8 mouse cellular contexts compared by ENCODE assay signal in the genomic region with DNA sequence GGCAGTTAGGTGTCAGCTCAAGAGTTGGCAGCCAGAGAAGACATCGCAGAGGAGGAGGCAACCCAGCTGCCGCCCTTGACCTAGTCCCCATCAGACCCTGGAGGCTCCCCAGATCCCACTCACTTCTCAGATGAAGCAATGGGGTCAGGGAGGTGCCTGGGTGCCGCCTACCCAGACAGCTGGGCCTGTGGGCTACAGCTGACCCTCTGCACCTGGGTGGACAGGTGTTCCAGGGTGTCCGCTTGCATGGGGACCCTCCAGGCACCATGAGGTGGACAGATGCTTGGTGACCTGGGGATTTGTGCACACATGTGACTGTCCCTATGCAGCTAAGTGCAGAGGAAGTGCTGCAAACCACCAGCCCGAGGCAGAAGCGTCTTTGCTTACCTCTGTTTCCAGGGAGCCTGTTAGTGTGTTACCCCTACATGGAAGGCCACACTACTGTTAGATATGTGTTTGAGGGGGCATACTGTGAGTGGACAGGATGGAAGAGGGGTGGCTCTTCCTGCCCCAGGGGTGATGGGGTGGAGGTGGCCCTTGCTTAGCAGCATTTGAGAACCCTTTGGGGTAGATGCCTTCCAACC. TPM values are rescaled to one million over a fixed set of nuclear protein-coding genes. Genes with fewer than 3 reads are reported as not detected.
DNase-seq lines count a peak whose midpoint lies in the region; ATAC-seq lines count a peak whose summit lies in the region.

No protein-coding gene starts in this region.

- H3K4me3 ChIP-seq in liver, embryonic 11.5 days (ENCODE audit: low read depth, low read length) = no peak overlapping the region
- no peak overlapping the region for H3K4me3 ChIP-seq in embryonic facial prominence, embryonic 14.5 days (ENCODE audit: low read depth, low read length)
- H3K4me3 ChIP-seq in liver, embryonic 15.5 days (replicated peaks) = no peak overlapping the region

- no peaks in the 10 kb centered on the region for H3K9me3 ChIP-seq in liver, embryonic 11.5 days (ENCODE audit: control insufficient read depth, low read length)
- H3K9me3 ChIP-seq in embryonic facial prominence, embryonic 14.5 days (ENCODE audit: control insufficient read depth, low read length) = no peaks in the 10 kb centered on the region
- no peaks in the 10 kb centered on the region for H3K9me3 ChIP-seq in liver, embryonic 15.5 days (replicated peaks)

- no peak overlapping the region; the same call in 1 of the 2 replicates for H3K4me2 ChIP-seq in liver, embryonic 11.5 days
- H3K4me2 ChIP-seq in embryonic facial prominence, embryonic 14.5 days (ENCODE audit: low read depth, low read length) = no peak overlapping the region
- peak overlapping the region; percentile 97; the same call in 1 of the 2 replicates for H3K4me2 ChIP-seq in liver, embryonic 15.5 days

- peak; percentile 14 for DNase-seq in adrenal gland, postnatal 14 days
- no peak for DNase-seq in adrenal gland, postnatal 36 days
- DNase-seq in liver, embryonic 11.5 days (ENCODE audit: low spot score) = no peak
- DNase-seq in liver = no peak
- DNase-seq in embryonic facial prominence, embryonic 14.5 days (ENCODE audit: low spot score) = no peak
- no peak for DNase-seq in left cerebral cortex, adult 8-10 months (ENCODE audit: low spot score in 2 of 2)
- no peak for DNase-seq in gastrocnemius, postnatal 36 days

- ATAC-seq in liver, embryonic 11.5 days (replicated peaks; ENCODE audit: low FRiP score) = no peak
- no peak for ATAC-seq in embryonic facial prominence, embryonic 14.5 days (ENCODE audit: low read depth)
- ATAC-seq in liver, embryonic 15.5 days (ENCODE audit: insufficient read depth) = no peak

- no peaks in the 10 kb centered on the region for H3K36me3 ChIP-seq in liver, embryonic 11.5 days (ENCODE audit: control insufficient read depth, insufficient read depth, low read length)
- no peaks in the 10 kb centered on the region for H3K36me3 ChIP-seq in embryonic facial prominence, embryonic 14.5 days (ENCODE audit: control insufficient read depth, insufficient read depth, low read length)
- no peaks in the 10 kb centered on the region for H3K36me3 ChIP-seq in liver, embryonic 15.5 days (replicated peaks)

- peak overlapping the region; percentile 27; the same call in 1 of the 2 replicates for H3K9ac ChIP-seq in liver, embryonic 11.5 days (ENCODE audit: low read depth, low read length)
- H3K9ac ChIP-seq in embryonic facial prominence, embryonic 14.5 days (ENCODE audit: low read depth, low read length) = no peak overlapping the region
- no peak overlapping the region for H3K9ac ChIP-seq in liver, embryonic 15.5 days

- intact Hi-C loops in gastrocnemius, postnatal 36 days (cut with DNase I) = no loop called here

- H3K27me3 ChIP-seq in liver, embryonic 11.5 days (replicated peaks; ENCODE audit: control insufficient read depth, insufficient read depth, low read length) = no peaks in the 10 kb centered on the region
- no peaks in the 10 kb centered on the region for H3K27me3 ChIP-seq in embryonic facial prominence, embryonic 14.5 days (replicated peaks; ENCODE audit: control insufficient read depth, insufficient read depth, low read length)
- peaks cover 8% of the 10 kb centered on the region; the same call in 1 of the 2 replicates for H3K27me3 ChIP-seq in liver, embryonic 15.5 days

- 71% methylated on average over 6 of the region's 6 CpGs for WGBS in liver, embryonic 11.5 days
- 57% methylated on average over 6 of the region's 6 CpGs for WGBS in embryonic facial prominence, embryonic 14.5 days
- WGBS in liver, embryonic 15.5 days (ENCODE audit: insufficient replicate concordance) = 60% methylated on average over 6 of the region's 6 CpGs

- H3K4me1 ChIP-seq in liver, embryonic 11.5 days (replicated peaks; ENCODE audit: control insufficient read depth, insufficient read depth, low read length) = peaks cover 82% of the 10 kb centered on the region
- H3K4me1 ChIP-seq in embryonic facial prominence, embryonic 14.5 days (ENCODE audit: control insufficient read depth, insufficient read depth, low read length) = peaks cover 62% of the 10 kb centered on the region
- peaks cover 92% of the 10 kb centered on the region for H3K4me1 ChIP-seq in liver, embryonic 15.5 days (replicated peaks)

- no peak overlapping the region for H3K27ac ChIP-seq in liver, embryonic 11.5 days (ENCODE audit: low read depth, low read length)
- peak overlapping the region; percentile 94 for H3K27ac ChIP-seq in embryonic facial prominence, embryonic 14.5 days (replicated peaks; ENCODE audit: low read depth, low read length)
- H3K27ac ChIP-seq in liver, embryonic 15.5 days (replicated peaks) = peak overlapping the region; percentile 94

RNA-seq across cellular contexts. Expression of a gene that starts 3.0 kb away (rescaled TPM):
- total RNA-seq in adrenal gland, postnatal 14 days (2021) = 67.6 and 106 TPM in 2 replicates
- 100 to 1,000 TPM in 1 of 2 experiments, 10 to 100 TPM in 1; 35.0 to 104 TPM for total RNA-seq in adrenal gland, postnatal 36 days (2021)
- polyA plus RNA-seq in liver, embryonic 11.5 days (2014; fragmentation: Nextera tagmentation; extraction: Ambion mirVana) = 22.5 and 25.1 TPM in 2 replicates
- polyA plus RNA-seq in embryonic facial prominence, embryonic 14.5 days (2014; fragmentation: Nextera tagmentation; extraction: Ambion mirVana) = 59.7 and 88.3 TPM in 2 replicates
- 13.1 and 17.0 TPM in 2 replicates for polyA plus RNA-seq in liver, embryonic 15.5 days (2015; fragmentation: Nextera tagmentation; extraction: Ambion mirVana)
- total RNA-seq in left cerebral cortex, adult 8-10 months (2022) = 100 to 1,000 TPM; 124 to 159 (median 143) TPM
- total RNA-seq in gastrocnemius, postnatal 36 days (2021) = 10 to 100 TPM; 22.6 to 28.3 TPM

RNA-seq across cellular contexts. Expression of a gene that starts 9.9 kb away (rescaled TPM):
- total RNA-seq in adrenal gland, postnatal 14 days (2021) = 8.6 and 9.5 TPM in 2 replicates
- total RNA-seq in adrenal gland, postnatal 36 days (2021) = 10 to 100 TPM; 16.8 to 19.1 TPM
- polyA plus RNA-seq in liver, embryonic 11.5 days (2014; fragmentation: Nextera tagmentation; extraction: Ambion mirVana) = 21.8 and 27.4 TPM in 2 replicates
- polyA plus RNA-seq in embryonic facial prominence, embryonic 14.5 days (2014; fragmentation: Nextera tagmentation; extraction: Ambion mirVana) = 11.0 and 13.1 TPM in 2 replicates
- polyA plus RNA-seq in liver, embryonic 15.5 days (2015; fragmentation: Nextera tagmentation; extraction: Ambion mirVana) = 8.9 and 10.1 TPM in 2 replicates
- total RNA-seq in left cerebral cortex, adult 8-10 months (2022) = 1 to 10 TPM; 4.1 to 6.0 (median 5.5) TPM
- 1 to 10 TPM; 4.7 to 5.1 TPM for total RNA-seq in gastrocnemius, postnatal 36 days (2021)

RNA-seq across cellular contexts. Expression of a gene that starts 14.7 kb away (rescaled TPM):
- total RNA-seq in adrenal gland, postnatal 14 days (2021) = 114 and 140 TPM in 2 replicates
- total RNA-seq in adrenal gland, postnatal 36 days (2021) = 100 to 1,000 TPM; 104 to 188 TPM
- polyA plus RNA-seq in liver, embryonic 11.5 days (2014; fragmentation: Nextera tagmentation; extraction: Ambion mirVana) = 19.2 and 20.1 TPM in 2 replicates
- 34.2 and 37.0 TPM in 2 replicates for polyA plus RNA-seq in embryonic facial prominence, embryonic 14.5 days (2014; fragmentation: Nextera tagmentation; extraction: Ambion mirVana)
- polyA plus RNA-seq in liver, embryonic 15.5 days (2015; fragmentation: Nextera tagmentation; extraction: Ambion mirVana) = 2.9 and 3.1 TPM in 2 replicates
- total RNA-seq in left cerebral cortex, adult 8-10 months (2022) = 10 to 100 TPM; 48.5 to 76.4 (median 64.1) TPM
- total RNA-seq in gastrocnemius, postnatal 36 days (2021) = 10 to 100 TPM; 37.6 to 49.3 TPM

RNA-seq across cellular contexts. Expression of a gene that starts 16.5 kb away (rescaled TPM):
- total RNA-seq in adrenal gland, postnatal 14 days (2021) = 3.1 and 3.9 TPM in 2 replicates
- total RNA-seq in adrenal gland, postnatal 36 days (2021) = 1 to 10 TPM; 2.4 to 3.2 TPM
- polyA plus RNA-seq in liver, embryonic 11.5 days (2014; fragmentation: Nextera tagmentation; extraction: Ambion mirVana) = 9.4 and 10.7 TPM in 2 replicates
- polyA plus RNA-seq in embryonic facial prominence, embryonic 14.5 days (2014; fragmentation: Nextera tagmentation; extraction: Ambion mirVana) = 20.9 and 23.6 TPM in 2 replicates
- 0.56 and 0.61 TPM in 2 replicates for polyA plus RNA-seq in liver, embryonic 15.5 days (2015; fragmentation: Nextera tagmentation; extraction: Ambion mirVana)
- total RNA-seq in left cerebral cortex, adult 8-10 months (2022) = 1 to 10 TPM; 6.8 to 9.1 (median 7.7) TPM
- total RNA-seq in gastrocnemius, postnatal 36 days (2021) = under 1 TPM; 0.27 to 0.31 TPM

RNA-seq across cellular contexts. Expression of a gene that starts 22.2 kb away (rescaled TPM):
- total RNA-seq in adrenal gland, postnatal 14 days (2021) = 69.9 and 137 TPM in 2 replicates
- total RNA-seq in adrenal gland, postnatal 36 days (2021) = 100 to 1,000 TPM in 1 of 2 experiments, 10 to 100 TPM in 1; 57.5 to 205 TPM
- polyA plus RNA-seq in liver, embryonic 11.5 days (2014; fragmentation: Nextera tagmentation; extraction: Ambion mirVana) = 2.8 and 3.1 TPM in 2 replicates
- 7.3 and 9.0 TPM in 2 replicates for polyA plus RNA-seq in embryonic facial prominence, embryonic 14.5 days (2014; fragmentation: Nextera tagmentation; extraction: Ambion mirVana)
- polyA plus RNA-seq in liver, embryonic 15.5 days (2015; fragmentation: Nextera tagmentation; extraction: Ambion mirVana) = 0.35 and 0.51 TPM in 2 replicates
- 100 to 1,000 TPM; 328 to 363 (median 358) TPM for total RNA-seq in left cerebral cortex, adult 8-10 months (2022)
- total RNA-seq in gastrocnemius, postnatal 36 days (2021) = 1 to 10 TPM; 1.4 to 2.1 TPM
